Mouse (Mus musculus): ENCODE data around the gene Tmem106b. TPM values are rescaled to one million over a fixed set of nuclear protein-coding genes. Genes with fewer than 3 reads are reported as not detected.

The Tmem106b gene
- total and polyA plus RNA-seq, 3 experiments = 14.2 to 144 (median 16.6) TPM

DNA sequence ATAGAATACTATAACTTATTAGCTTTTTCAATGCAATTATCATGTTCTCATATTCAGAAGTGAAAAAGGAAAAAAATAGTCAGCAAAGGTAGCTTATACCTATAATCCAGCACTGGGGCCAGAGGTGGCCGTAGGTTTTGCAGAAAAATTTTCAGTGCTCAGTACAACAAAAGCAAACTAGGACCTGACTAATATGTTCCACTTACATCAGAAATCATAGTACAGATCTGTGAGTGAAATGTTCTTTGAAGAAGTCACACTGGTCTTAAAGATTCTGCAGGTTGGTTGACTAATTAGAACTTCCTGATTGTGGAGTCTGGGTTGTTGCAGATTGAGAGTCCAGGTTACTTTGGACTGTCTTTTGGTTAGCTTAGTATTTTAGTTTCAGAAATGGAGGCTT lies 67.7 kb downstream of the Tmem106b start:
- Histone ChIP-seq H3K9ac (ENCODE audit: control insufficient read depth, low read depth, low read length, poor library complexity, severe bottlenecking) (no peak overlapping the region), H3K79me2 (ENCODE audit: control insufficient read depth, insufficient read depth, low read length, poor library complexity) (no peaks in the 10 kb centered on the region), H3K4me3 (ENCODE audit: control insufficient read depth in 1 of 2, insufficient read depth in 1 of 2, low read depth in 2 of 2, low read length in 2 of 2) (no peak overlapping the region), H3K27me3 (ENCODE audit: control insufficient read depth in 1 of 2, insufficient read depth in 2 of 2, low read length in 2 of 2) (no peaks in the 10 kb centered on the region), H3K27ac (ENCODE audit: control insufficient read depth, low read depth, low read length) (no peak overlapping the region), H3K36me3 (ENCODE audit: control insufficient read depth in 1 of 2, insufficient read depth in 2 of 2, low read length in 2 of 2) (no peaks in the 10 kb centered on the region), H3K9me3 (replicated peaks; ENCODE audit: insufficient read depth, low read length) (no peaks in the 10 kb centered on the region), H3K4me1 (ENCODE audit: control insufficient read depth in 1 of 2, insufficient read depth in 2 of 2, low read length in 2 of 2) (no peaks in the 10 kb centered on the region)
- no peak for DNase-seq (ENCODE audit: low read depth, low spot score)
- TF ChIP-seq BHLHE40 (IDR thresholded peaks at IDR 0.05; ENCODE audit: borderline replicate concordance, low read depth, low read length) (no peak), NELFE (IDR thresholded peaks at IDR 0.05; ENCODE audit: low read depth, low read length) (no peak), MEF2A (IDR thresholded peaks at IDR 0.05; ENCODE audit: extremely low read depth, insufficient replicate concordance, low read depth, low read length, poor library complexity, severe bottlenecking) (no peak), RCOR1 (IDR thresholded peaks at IDR 0.05; ENCODE audit: low read depth, low read length) (no peak), CHD2 (IDR thresholded peaks at IDR 0.05; ENCODE audit: low read length) (no peak), NRF1 (IDR thresholded peaks at IDR 0.05; ENCODE audit: insufficient read depth, low read depth, low read length, poor library complexity, severe bottlenecking) (no peak), TCF12 (IDR thresholded peaks at IDR 0.05; ENCODE audit: low read depth, low read length) (no peak), ETS1 (IDR thresholded peaks at IDR 0.05; ENCODE audit: low read depth, low read length) (no peak), KAT2A (conservative IDR thresholded peaks at IDR 0.05; ENCODE audit: low read depth, low read length) (no peak), POLR2AphosphoS5 (IDR thresholded peaks at IDR 0.05; ENCODE audit: borderline replicate concordance, low read depth, low read length) (no peak), POLR2A (IDR thresholded peaks at IDR 0.05; ENCODE audit: control insufficient read depth in 1 of 2, insufficient read depth in 1 of 2, low read depth in 1 of 2, low read length in 2 of 2, poor library complexity in 1 of 2) (no peak), SMC3 (IDR thresholded peaks at IDR 0.05; ENCODE audit: low read depth, low read length) (no peak), MAZ (IDR thresholded peaks at IDR 0.05; ENCODE audit: low read depth, low read length) (no peak), CTCF (IDR thresholded peaks at IDR 0.05 in 2 of 3, conservative IDR thresholded peaks at IDR 0.05 in 1 of 3; ENCODE audit: control insufficient read depth in 1 of 3, insufficient read depth in 1 of 3, low read depth in 2 of 3, low read length in 3 of 3, poor library complexity in 1 of 3, severe bottlenecking in 1 of 3) (no peak), MAFK (IDR thresholded peaks at IDR 0.05; ENCODE audit: borderline replicate concordance, low read depth, low read length) (no peak), JUND (IDR thresholded peaks at IDR 0.05; ENCODE audit: low read depth, low read length) (no peak)

Other genes with a start within 250 kb of the Tmem106b start
- gene Vwde, start 155.2 kb downstream of the Tmem106b start, total RNA-seq (2012; rRNA removed) = not detected in 2 replicates
- not detected for gene Vwde, start 155.2 kb downstream of the Tmem106b start, polyA plus RNA-seq (2012; ENCODE audit: insufficient read depth in 1 of 2, insufficient read length in 2 of 2, low read depth in 1 of 2, low replicate concordance in 2 of 2, missing spikeins in 1 of 2)

Data from MEL (cell line).